Mouse (Mus musculus) neutrophil, adult 5-6 weeks (primary cell): ENCODE measurements around the gene Tmppe. TPM values are rescaled to one million over a fixed set of nuclear protein-coding genes. Genes with fewer than 3 reads are reported as not detected.

Experiments used
- ATAC-seq: fragments of 151-379, 151-347 bp; 2 replicates; pipeline ENCODE4 v1.8.0; 2017; ENCODE audit warnings: mild to moderate bottlenecking, moderate TSS enrichment; ENCODE audit not compliant: insufficient number of reproducible peaks, poor library complexity, low FRiP score, severe bottlenecking; ENCODE audit errors: extremely low read depth
- total RNA-seq: library from RNA; stranded (forward); fragments of 200-1000 nt; gene quantifications from 2 replicates; pipeline ENCODE4 v1.2.3, GENCODE M21; 2017

Tmppe gene
- total RNA-seq, 1 experiment from 2014 or later = 6.3 TPM

DNA sequence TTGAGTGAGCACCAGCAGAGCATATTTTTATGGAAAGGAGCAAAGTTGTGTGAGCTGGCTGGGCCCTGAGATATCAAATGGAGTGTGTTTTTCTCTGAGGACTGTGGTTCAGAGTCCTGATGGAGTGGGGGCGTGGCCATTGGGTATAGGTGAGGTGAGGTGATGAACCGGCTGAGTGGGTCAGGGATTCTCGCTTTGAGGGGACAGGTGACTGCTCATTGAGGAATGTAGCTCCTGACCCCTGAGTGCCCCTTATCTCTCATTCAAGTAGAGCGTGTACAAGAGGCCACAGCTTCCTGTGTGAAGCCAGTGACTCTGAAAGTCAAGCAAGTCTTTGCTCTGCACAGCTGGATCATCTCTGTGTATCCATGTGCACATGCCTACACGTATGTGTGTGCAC lies 25.3 kb downstream of the Tmppe start:
- no peak for ATAC-seq

DNA sequence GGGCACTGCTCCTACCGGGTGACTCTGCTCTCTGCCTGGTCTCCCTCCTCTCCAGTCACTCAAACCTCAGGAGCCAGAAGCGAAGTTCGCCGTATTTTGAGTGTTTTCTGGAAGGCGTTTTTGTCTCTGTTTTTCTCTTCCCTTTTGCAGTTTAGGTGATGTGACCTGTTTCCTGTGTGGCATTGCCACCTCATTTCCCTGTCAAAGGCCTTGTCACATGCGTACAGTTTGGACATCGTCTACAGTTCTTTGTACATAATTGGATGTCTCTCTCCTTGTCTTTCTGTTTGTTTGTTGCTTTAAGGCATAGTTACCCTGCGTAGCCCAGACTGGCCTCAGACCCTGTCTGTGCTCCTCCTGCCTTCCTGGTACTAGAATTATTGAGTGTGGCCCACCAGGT lies 26.5 kb downstream of the Tmppe start:
- no peak for ATAC-seq

DNA sequence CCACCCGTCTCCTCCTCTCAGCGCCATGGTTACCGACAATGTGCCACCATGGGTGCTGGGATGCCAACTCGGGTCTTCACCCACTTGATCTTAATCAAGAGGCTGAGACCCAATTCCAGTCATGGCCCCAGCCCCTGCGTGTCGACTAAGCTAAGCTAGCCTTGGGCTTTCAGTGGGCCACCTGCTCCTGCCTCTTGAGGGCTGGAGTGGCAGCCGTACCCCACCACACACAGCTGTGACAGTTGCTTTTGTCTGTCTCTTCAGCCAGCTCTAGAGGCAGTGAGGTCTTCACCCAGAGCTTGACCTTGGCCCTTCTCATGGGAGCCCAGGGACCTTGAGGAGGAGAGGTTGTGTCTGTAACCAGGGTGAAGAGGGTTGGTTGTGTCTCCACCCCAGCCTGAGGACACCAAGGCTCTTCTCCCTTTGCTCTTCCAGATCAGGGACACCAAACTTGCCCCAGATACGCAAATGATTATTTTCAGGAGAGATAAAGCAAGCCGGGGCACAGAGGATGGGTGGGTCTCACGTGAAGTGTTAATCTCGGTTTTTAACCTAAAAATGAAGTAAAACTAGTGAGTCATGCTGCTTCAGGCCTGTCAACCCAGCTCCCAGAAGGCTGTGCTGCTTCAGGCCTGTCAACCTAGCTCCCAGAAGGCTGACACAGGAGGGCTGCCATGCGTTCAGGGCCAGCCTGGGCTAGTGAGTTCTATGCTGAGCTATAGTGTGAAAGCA lies 27.4 kb downstream of the Tmppe start:
- no peak for ATAC-seq

- no peak for ATAC-seq
These were observed 34.8 kb downstream of the Tmppe start for GRCm38 (mm10) chr9:114435668-114436067.

- ATAC-seq = 0 out of 2 replicates have a peak, but pooled peaks have one; percentile 16
These were observed 39.6 kb downstream of the Tmppe start for GRCm38 (mm10) chr9:114440548-114440947.

DNA sequence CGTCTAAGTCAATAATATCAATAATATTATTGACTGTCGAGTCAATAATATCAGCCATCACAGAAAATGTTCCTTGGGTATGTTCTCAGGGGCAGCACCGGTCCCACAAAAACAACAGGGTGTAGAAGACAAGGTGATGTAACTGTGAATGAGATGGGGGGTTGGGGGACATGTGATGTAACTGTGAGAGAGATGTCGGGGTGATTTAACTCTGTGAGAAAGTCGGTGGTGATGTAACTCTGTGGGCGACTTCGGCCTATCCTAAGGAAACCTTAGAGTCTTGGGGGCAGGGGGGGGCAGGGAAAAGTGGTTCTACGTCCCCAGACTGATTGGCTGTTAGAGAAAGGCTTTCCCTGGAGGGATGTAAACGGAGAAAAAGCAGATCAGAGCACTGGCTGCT lies 41.3 kb downstream of the Tmppe start:
- ATAC-seq = no peak

DNA sequence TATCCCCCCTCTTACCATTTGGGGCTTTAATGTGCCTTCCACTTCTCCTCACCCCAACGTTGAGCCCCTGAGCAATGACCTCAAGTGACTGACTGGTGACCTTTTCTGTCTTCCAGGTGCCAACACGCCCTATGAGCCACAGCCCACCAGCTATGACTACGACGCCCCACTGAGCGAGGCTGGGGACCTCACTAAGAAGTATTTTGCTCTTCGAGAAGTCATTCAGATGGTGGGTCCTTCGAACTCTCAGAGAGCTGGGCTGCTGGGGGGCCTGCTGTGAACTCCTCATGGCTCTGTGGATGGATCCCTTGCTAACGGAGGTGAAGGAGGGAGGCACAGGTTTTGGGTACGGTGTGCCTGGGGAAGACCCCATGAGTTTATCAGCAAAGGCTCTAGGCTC lies 42.0 kb downstream of the Tmppe start:
- no peak for ATAC-seq

DNA sequence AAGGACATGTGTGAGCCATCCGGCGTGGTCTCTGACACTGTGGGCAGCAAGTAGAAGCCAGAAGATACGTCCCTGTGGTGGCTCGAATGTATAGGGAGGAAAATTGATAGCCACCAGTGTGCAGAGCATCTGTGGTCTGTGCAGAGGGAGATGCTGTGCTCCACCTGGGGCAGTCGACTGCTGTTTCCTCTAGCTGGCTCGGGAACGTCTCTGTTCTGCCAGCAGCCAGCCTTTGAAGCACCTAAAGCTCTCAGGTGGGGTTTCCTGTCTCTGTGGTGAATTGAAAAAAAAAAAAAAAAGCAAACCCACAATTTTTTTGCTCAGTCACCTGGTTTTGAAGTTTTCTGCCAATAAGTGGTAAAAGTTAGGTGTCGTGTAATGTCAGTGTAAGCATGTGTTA lies 42.4 kb downstream of the Tmppe start:
- ATAC-seq = no peak; the same call in 1 of the 2 replicates

DNA sequence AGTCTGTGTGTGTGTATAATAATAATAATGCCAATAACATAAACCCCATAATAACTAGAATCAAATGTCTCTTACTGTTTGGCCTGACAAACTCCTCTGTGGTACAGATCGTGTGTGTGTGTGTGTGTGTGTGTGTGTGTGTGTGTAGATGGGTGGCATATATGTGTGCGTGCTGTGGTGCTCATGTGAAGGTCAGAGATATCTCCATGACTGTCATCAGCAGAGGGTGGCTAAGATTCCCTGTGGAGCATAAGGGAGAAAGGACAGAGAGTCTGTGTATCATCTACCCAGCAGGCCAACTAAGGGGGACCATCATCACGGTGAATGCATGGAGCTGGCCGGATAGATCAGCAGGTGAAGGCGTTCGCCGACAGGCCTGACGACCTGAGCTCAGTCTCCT lies 46.0 kb downstream of the Tmppe start:
- ATAC-seq = no peak

GRCm38 (mm10) chr9:114448700-114449099 lies 47.8 kb downstream of the Tmppe start:
- no peak for ATAC-seq

DNA sequence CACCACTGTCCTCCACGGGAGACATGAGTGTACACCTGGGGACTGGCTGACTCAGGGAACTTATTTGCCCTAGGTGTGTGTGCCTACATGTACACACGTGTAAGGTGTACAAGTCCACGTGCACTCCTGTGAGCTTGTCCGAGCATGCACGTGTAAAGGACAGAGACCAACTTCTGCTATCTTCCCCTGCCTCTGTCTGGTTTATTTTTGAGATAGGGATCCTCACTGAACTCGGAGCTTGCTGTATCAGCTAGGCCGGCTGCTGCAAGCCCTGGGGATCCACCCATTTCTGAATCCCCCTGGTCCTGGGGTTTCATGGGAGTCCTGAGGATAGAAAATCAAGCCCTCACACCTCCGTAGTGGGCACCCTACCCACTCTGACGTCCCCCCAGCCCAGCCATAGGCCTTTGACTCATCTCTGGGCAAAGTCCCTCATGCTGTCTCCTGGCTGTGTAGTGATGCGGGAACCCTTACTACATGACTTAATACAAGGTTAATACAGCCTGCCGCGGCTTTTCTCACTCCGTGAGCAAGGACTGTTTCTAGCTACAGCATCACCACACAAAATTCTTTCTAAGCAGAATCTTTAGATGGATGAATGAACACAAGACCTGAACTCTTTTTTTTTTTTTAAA lies 48.3 kb downstream of the Tmppe start:
- ATAC-seq = no peak

GRCm38 (mm10) chr9:114451615-114452014 lies 50.7 kb downstream of the Tmppe start:
- no peak for ATAC-seq

- no peak for ATAC-seq
These were observed 51.5 kb downstream of the Tmppe start for GRCm38 (mm10) chr9:114452418-114452817.

DNA sequence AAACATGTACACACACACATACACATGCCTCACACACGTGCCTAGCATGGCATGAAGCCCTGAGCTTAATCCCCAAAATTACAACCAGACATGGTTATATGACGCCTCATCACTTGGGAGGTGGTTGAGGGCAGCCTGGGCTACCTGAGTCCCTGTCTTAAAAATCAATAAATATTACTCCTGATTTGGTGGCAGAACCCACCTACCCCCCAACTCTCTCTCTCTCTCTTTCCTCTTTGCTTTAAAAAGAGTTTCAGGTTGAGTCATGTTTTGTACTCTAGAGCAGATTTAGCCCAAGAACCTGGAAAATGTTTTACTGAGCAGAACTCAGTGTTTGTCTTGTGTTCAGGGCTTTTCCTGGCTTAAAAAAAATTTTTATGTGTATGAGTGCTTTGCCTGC lies 54.5 kb downstream of the Tmppe start:
- ATAC-seq = no peak

Other genes starting within 250 kb of the Tmppe start
- not detected in 2 replicates for gene Bcl2a1c, start 71.0 kb upstream of the Tmppe start, total RNA-seq
- gene Crtap, start 10.4 kb upstream of the Tmppe start, total RNA-seq = 6.4 TPM in 2 replicates
- 7.4 and 7.9 TPM in 2 replicates for gene Glb1, start within 50 bp of the Tmppe start, total RNA-seq
- gene Ccr4, start 103.8 kb downstream of the Tmppe start, total RNA-seq = 0.61 TPM in 1 of 2 replicates, not detected in the other
- gene C130032M10Rik, start 114.6 kb downstream of the Tmppe start, total RNA-seq = not detected in 2 replicates
- gene Trim71, start 163.3 kb downstream of the Tmppe start, total RNA-seq = not detected in 2 replicates
- gene Cnot10, start 239.1 kb downstream of the Tmppe start, total RNA-seq = 43.1 and 48.4 TPM in 2 replicates